Mouse (Mus musculus) cerebellum, adult 9-11 months (tissue): ENCODE results near the gene Higd1b.

Experiments used
- DNase-seq: peaks from one replicate; pipeline ENCODE4 v3.0.0; 2022

Higd1b gene

GRCm38 (mm10) chr11:102835549-102835948 lies at the start of gene Higd1b:
Higd1b (plus strand) TSS chr11:102835849.
- DNase-seq = no peak

GRCm38 (mm10) chr11:102787688-102788177 lies 47.9 kb upstream of the Higd1b start:
- no peak for DNase-seq

- no peak for DNase-seq
Measured at GRCm38 (mm10) chr11:102791682-102792445, 43.8 kb upstream of the Higd1b start.

GRCm38 (mm10) chr11:102794157-102794556 lies 41.5 kb upstream of the Higd1b start:
- DNase-seq = no peak

GRCm38 (mm10) chr11:102803453-102803852 lies 32.2 kb upstream of the Higd1b start:
- DNase-seq = no peak

- no peak for DNase-seq
Measured at GRCm38 (mm10) chr11:102808246-102808645, 27.4 kb upstream of the Higd1b start.

GRCm38 (mm10) chr11:102810721-102811485 lies 24.7 kb upstream of the Higd1b start:
- no peak for DNase-seq

GRCm38 (mm10) chr11:102814881-102815280 lies 20.8 kb upstream of the Higd1b start:
- no peak for DNase-seq

- DNase-seq = no peak
Measured at GRCm38 (mm10) chr11:102818121-102819020, 17.3 kb upstream of the Higd1b start.

- DNase-seq = peak; percentile 32
Measured at GRCm38 (mm10) chr11:102819021-102819782, 16.4 kb upstream of the Higd1b start, which contains the start of gene Gjc1. Gjc1 (minus strand) TSS chr11:102819700.

GRCm38 (mm10) chr11:102819783-102820385 lies 15.8 kb upstream of the Higd1b start:
- DNase-seq = peak; percentile 14

GRCm38 (mm10) chr11:102820432-102820831 lies 15.2 kb upstream of the Higd1b start:
- DNase-seq = no peak

GRCm38 (mm10) chr11:102821231-102821630 lies 14.4 kb upstream of the Higd1b start:
- DNase-seq = no peak

GRCm38 (mm10) chr11:102826476-102826875 lies 9.2 kb upstream of the Higd1b start:
- DNase-seq = no peak

- DNase-seq = no peak
Measured at GRCm38 (mm10) chr11:102827097-102827496, 8.6 kb upstream of the Higd1b start.

GRCm38 (mm10) chr11:102830276-102830675 lies 5.4 kb upstream of the Higd1b start:
- DNase-seq = no peak

- no peak for DNase-seq
Measured at GRCm38 (mm10) chr11:102832700-102833297, 2.9 kb upstream of the Higd1b start.

- no peak for DNase-seq
Measured at GRCm38 (mm10) chr11:102834219-102834618, 1.4 kb upstream of the Higd1b start.

GRCm38 (mm10) chr11:102836146-102836545 lies 497 bp downstream of the Higd1b start:
- DNase-seq = no peak

- no peak for DNase-seq
Measured at GRCm38 (mm10) chr11:102837385-102837784, 1.7 kb downstream of the Higd1b start.

GRCm38 (mm10) chr11:102838126-102838525 lies 2.5 kb downstream of the Higd1b start:
- no peak for DNase-seq
